Mouse (Mus musculus): ENCODE data around the gene Rims1.

Gene Rims1

DNA sequence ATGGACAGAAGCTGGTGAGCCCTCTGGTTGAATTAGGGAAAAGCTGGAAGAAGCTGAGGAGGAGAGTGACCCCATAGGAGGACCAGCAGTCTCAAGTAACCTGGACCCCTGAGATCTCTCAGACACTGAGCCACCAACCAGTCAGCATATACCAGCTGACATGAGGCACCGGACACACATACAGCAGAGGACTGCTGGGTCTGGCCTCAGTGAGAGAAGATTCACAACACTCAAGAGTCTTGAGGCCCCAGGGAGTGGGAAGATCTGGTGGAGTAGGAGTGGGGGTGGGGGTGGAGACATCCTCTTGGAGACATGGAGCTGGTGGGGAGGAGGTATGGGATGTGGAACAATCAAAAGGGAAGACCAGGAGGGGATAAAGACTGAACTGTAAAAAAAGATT lies 233.1 kb downstream of the Rims1 start:
- no peak for DNase-seq

DNA sequence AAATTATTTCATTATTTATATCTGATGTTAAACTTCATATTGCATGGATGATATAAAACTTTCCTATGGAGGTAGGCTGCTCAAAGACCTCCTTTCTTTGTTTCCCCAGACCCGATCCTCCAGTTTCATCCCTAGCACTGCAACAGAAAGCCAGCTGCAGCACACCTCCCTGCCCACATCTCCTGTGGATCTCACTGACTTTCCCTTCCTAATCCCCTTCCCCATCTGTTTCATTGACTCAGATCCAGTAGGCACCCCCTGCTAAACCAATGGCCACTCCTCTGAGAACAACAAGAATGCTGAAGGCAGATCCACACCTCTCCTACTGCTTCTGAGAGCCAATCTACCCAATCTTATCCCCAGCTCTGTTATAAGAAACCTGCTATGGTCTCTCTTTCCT lies 259.5 kb downstream of the Rims1 start:
- no peak for DNase-seq

DNA sequence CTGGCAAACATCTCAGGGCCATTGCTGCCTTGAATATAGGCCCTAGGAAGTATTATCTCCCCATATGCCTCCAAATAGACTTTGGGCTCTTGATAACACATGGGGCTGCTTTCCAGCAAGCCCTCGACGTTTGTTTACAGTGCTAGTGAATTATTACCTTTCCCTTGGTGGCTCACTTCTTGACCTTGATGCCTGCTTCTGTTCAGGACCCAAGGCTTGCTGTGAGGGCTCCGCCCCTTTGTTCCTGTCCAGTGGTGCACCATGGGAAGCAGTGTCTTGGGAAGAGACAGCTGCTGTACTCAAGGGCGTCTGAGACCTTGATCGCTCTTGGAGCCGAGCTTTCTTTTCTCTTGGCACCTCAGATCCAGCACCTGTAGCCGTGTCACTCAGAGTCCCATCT lies 267.7 kb downstream of the Rims1 start:
- no peak for DNase-seq

DNA sequence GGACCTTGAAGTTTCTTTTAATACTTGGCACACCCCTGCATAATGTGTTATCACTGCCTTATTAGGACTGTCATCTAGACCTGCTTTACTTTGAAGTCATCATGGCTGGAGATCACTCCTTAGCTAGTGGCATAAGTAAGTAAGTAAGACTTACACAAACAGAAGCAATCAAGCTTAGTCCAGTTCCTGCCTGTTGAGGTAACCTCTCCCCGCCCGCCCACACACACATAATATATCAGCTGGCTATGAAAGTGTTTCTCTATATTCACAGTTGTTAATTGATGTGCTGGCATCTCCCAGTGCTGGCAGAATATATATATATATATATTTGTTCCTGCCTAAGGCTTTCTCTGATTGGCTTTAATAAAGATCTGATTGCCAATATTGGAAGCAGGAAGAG lies 269.0 kb downstream of the Rims1 start:
- DNase-seq, result no peak

DNA sequence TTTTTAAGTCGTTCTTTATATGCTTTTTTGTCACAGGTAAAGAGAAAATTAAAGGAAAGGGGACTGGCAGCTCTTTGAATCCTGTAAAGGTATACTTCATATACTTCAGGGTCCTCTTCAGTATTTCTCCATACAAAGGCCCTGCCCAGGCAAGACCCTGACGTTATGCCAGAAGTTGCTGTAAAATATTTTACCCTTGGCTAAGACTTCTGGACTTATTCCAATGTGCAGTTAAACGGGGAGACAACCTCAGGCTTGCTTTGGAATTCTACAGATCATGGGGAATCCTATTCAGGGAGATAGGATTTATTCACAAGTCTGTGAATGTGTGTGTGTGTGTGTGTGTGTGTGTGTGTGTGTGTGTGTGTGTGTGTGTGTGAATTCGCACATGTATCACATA lies 270.7 kb downstream of the Rims1 start:
- DNase-seq, result no peak

DNA sequence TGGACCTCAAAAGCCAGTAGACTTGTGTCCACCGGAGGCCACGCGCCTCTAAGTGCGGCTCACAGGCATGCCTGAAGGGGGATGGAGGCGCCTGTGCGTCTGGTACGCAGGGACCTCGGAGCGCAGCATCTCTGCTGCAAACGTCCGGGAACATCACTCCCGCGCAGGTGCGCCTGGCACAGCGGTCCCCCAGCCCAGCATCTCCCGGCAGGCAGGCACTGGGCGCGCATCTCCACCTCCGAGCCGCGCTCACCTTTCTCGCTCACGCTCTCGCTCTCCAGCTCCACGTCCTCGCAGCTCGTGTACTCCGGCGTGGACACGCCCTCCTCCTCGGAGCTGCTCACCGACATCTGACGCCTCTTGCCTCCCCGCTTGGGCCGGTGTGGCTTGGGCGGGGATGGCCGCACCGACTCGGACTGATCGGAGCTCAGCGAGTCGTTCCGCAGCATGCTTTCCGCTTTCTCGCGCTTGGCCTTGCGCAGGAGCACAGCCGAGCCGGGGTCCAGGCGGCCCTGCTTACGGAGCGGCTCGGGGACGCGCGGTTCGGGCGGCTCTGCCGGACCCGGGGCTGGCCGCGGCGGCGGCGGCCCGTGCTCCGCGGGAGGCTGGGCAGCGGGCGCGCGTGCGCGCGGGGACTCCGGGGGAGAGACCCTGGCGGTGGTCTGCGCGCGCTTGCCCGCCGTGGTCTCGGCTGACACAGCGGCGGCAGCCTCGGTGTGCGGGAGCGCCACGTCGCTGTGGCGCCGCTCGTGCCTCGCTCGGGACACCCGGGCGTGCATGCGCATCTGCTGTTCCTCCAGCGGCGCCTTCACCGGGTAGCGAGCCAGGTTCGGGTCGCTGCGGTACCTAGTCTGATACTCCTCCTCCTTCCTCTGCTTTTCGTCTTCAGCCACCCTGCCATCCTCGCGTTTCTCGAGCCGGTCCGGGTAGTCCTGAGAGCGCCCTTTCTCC lies 272.4 kb downstream of the Rims1 start:
- DNase-seq, result no peak

DNA sequence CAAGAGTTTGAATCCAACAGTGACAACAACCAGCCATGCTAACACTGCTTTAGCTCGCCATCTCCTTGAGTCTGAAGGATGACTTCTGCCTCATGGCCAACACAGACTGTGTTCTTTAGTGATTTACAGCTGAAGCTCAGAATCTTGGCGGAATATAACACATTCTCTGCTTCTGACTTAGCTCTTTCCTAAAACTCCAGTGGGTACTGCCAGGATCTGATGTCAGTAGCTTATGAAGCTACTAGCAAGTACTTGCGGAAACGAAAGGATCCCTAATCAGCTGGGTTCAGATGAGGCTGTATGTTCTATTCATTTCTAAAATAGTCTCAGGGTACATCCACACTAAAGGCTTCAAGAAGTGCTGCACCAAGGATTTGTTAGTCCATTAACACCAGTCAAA lies 290.7 kb downstream of the Rims1 start:
- DNase-seq, result no peak

DNA sequence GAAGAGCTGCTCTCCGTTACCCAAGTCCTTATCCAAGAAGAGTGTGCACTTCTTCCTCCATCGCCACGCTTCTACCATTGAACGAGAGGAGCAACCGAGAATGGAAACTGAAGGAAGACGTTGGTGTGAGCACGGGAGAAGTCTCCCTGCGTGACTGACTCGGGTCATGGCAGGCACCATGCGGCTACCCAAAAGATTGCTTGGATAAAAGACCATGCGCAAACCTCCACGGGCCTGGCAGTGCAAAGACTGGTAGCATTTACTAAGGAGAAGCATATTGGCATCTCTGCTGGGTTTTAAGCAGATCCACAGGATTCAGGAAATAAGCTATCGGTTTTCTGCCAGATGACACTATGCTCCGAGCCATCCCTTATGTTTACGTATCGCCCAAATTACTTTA lies 293.4 kb downstream of the Rims1 start:
- no peak for DNase-seq

DNA sequence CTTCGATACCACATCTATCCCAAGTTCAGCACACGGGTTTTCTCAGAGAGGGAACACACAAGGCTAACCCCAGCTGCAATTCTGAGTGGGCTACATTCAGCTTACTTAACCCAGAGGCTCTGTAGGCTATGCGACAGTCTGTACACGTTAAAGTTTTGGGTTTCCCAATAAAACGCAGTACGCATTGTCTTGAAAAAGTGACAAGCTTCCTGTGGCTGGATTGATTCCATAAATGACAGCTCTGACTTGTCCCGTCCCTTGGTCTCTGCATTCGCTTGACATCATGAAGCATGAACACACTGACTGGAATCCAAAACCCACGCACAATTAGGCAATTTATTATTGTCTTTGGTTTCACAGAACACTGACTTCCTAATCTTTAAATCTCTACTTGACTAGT lies 294.2 kb downstream of the Rims1 start:
- DNase-seq, result no peak

DNA sequence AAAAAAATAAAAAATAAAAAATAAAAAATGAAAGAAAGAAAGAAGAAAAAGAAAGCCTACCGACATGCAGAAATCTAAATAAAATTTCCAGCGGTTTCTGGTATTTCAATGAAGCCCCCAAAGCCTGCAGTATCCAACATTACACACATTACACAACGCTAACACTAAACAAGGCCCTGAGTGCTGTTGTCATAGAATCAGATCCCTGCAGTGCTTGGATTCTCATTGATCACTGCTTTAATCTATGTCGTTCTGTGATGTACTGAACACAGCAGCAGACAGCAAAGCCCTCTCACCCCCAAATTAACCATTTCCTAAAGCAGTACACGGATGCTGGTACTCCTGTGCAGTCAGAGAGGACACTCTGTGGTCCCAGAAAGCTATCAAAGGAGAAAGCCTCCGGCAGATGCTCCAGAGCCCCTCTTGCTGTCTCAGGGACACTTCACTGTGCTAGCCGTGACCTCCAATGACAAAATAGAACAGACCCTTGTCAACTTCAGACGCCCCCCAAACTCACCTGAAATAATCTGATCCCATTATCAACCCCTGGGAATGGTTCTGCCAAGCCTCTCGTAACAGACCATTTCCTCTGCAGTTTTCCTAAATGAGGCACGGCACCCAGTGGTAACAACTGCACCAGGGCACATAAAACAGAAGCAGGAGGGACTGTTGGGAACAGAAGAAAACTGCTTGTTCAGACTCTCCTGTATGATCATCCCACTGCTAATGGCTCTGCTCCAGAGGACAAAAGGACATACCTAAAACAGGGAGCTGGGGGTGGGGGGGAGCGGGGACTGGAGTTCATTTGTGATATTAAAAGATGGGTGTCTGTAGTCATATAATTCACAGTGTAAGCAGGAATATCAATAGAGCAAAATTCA lies 296.8 kb downstream of the Rims1 start:
- no peak for DNase-seq

DNA sequence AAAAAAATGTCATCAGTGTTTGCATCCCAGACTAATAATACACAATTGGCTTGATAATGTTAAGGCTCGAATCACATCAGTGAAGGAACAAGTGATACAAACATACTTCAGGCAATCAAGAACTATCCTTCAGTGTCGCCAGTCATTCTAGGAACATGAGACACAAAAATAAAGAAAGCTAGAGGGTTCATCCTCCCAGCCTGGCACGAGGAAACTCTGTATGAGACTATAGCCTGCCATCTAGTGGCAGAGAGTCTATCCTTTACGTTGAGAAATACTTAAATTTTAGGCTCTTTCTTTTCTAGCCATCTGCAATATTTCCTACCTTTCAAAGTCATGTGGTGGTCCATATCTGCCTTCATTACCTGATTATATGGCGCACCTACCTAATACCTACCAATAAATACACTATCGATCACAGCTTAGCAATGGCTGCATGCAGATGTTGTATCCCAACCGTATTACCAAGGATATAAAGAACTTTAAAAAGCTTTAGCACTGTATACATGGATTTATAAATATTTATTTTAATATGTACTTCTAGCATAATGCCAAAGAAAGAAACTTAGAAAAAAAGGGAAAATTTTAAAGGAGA lies 318.4 kb downstream of the Rims1 start:
- no peak for DNase-seq

DNA sequence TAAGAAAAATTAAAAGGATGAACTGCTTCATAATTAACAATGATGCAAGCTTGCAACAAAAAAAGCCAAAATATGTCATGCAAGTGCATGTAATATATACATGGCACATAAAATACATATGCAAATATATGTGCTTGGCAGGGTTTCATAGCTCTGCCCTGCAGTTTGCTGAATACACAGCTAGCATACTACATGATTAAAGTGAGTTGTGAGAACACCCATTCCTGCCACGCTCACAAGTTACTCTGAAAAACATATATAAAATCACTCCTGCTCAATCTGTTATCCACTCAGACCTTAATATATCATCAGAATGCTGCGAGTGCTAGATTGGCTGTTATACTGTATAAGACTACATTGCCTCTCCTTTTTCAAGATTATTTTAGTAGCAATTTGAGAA lies 329.6 kb downstream of the Rims1 start:
- no peak for DNase-seq

DNA sequence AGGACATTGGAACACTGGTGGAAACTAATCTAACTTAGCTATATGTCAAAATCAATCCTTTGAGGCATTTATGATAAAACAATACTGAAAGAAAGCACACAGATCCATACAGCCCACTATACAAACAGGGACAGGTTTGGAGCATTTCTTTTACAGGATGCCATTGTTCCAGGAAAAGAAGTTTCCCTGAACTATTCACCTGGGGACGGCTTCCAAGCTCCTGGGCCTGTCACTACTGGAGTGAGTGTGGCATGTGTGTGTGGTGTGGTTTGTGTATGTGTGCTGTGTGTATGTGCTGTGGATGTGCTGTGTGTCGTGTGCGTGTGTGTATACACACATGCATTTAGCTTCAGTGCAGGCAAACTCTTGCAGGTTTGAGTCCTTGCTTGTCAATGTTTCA lies 338.8 kb downstream of the Rims1 start:
- DNase-seq, result no peak

DNA sequence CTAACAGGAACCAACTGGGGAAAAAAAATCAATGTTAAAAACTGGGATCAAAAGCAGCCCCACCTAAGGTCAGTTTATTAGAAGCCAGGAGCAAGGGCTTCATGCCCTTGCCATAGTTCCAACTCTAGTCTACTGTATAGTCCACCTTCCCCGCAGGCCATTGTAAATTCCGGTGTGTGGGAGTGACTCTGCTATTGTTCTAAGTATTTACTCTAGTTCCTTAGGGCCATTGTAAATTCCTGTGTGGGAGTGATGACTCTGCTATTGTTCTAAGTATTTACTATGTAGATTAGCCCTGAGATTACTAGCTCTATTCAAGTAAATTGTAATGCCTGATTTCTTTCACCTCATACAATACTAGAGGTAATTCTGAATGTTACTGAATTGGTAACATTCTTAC lies 339.2 kb downstream of the Rims1 start:
- no peak for DNase-seq

DNA sequence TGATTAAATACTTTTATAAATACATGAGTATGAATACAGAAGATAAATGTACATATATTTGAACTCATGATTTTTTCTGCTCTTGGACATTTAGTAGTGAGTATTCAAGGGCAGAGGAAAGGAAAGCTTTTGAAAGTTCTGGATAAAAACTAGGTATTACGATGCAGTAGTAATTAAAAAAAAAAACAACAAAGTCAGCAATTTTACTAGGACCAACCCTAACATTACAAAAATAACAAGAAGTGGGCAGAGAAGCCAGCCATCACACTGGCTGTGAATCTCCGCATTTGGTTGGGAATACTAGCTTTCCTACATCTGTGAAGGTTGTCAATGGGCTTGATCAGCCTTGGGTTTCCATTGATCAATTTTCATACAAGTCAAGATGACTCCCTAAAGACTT lies 381.8 kb downstream of the Rims1 start:
- DNase-seq, result no peak

DNA sequence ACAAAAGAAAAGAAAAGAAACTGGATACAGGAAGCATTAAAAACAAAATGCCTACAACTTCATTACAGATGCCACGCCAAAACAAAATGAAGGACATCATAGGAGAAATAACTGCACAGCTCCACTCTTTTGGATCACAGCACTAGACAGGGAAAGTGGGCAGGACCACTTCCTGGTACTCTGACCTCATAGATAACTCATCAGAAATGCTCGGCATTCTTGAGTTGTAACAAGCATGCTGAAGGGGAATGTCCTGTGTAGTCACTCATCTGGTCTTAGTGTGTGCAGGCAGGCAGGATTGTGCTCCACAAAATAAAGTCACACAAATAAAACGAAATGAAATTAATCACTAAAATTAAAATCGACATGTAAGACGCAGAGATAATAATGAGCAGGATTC lies 383.7 kb downstream of the Rims1 start:
- DNase-seq, result no peak

DNA sequence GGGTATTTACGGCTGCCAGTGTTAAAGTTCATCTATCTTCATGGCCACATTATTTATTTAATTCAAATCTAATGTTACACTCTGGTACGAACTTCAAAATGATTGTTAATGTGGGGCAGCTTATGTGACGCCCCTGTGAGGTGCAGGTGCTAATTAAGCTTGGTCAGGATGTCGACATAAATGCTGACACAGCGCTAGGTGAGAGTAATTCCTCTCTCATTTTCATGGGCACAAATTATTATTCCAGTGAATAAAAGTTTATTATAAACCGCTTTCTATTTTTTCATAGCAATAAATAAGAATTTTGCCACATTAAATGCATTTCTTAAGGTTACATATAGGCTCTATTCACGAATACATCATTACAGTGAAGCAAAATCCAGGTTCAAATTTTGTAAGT lies 395.6 kb downstream of the Rims1 start:
- no peak for DNase-seq

DNA sequence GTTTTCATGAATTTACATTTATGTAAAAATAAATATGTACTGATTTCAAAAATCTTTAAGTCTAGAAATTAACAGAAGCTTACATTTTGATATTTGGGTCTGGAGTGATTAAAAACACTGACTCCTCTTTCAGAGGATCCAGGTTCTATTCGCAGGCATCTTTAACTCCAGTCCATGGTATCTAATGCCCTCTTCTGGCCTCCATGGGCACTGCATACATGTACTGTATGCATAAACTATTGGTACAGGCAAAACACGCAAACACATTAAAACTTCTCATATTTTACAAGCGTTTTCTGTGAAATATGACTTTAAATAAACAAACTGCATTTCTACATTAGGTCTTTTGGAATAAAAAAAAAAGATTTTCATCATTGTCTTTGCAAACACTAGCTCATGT lies 419.4 kb downstream of the Rims1 start:
- no peak for DNase-seq

DNA sequence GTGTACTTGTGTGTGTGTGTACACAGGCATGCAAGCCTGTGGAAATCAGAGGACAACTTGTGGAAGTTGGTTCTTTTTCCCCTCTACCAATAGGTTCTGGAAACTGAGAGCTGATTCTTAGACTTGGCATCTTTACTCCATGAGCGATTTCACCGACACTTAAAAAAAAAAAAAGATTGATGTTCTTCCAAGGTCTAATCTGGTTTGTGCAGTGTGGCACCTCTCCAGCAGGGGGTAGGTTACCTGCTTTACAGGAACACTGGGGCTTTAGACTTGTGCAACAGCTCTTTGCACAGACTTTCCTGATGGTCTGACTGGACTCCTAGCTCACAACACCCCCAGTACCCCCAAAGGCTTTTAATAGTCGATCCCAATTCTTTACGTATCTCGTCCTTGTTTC lies 428.1 kb downstream of the Rims1 start:
- DNase-seq, result no peak

DNA sequence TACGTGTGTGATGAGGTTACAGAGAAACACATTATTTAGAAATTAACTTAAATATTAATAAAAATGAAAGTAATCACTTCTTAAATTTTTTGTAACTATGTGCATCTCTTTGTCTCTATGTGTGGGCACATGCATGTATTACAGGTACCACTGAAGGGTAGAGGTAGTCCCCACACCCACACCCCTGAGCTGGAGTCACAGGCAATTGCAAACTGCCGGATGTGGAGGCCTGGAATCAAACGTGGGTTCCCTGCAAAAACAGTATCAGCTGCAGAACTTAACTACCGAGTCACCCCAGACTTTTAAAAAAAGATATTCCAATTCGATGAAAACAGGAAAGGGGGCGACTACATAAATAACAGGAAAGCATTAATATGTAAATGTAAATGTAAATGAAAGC lies 428.7 kb downstream of the Rims1 start:
- DNase-seq, result no peak

DNA sequence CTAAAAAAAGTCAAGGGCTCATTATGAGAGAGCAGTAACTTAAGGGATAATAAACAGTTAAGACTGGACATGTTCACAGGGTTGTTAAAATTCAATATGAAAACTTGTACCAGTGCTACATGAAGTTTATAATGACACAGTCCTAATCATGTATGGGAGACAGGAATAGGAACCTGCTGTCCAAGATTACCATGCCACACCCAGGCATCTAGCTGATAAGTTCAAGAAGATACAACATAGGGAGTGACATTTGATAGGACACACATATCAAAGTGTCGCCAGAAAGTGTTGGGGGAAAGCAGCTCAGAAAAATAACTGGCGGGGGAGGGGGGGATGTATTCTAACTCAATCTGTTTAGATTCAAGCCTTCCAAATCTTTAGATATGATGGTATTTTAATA lies 449.6 kb downstream of the Rims1 start:
- DNase-seq, result no peak

DNA sequence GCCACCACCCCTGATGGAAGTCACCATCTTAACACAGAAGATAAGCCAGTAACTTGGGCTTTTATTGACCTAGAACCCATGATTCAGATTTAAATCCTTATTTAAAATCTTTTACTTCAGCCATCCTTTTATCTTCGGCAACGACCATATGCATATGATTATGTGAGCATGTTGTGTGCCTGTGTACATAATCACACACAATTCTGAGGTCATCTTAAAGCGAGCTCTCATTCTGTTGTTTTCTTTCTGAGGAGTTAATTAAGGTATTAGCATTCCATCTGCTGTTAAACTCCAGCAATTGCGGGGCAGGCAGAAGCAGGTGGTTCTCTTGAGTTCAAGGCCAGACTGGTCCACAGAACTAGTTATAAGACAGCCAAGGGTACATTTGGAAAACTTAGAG lies 452.1 kb downstream of the Rims1 start:
- DNase-seq, result no peak

DNA sequence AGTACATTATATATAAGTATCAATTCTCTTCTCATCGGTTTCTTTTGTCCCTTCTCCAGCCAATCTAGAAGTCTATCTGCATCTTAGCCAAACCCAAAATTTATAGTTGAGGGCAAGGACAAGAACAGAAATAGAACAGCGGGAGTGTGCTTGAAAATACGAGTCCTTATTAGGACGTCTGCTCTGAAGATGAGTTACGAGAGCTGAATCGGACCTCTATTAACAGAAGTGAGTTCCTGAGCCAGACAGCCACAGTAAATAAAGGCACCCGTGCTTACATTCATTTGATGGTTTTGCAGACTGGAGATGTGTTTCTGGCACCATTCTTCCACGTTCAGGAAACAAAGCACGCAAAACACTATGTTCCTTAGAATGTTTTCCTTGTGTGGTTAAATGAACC lies 466.9 kb downstream of the Rims1 start:
- DNase-seq, result no peak
